Mouse (Mus musculus) lung, adult 2 months (tissue): ENCODE data around the gene Atp7a.

Experiments
- CTCF ChIP-seq: fragments of 200-500 bp; IDR thresholded peaks from 2 replicates; pipeline ENCODE4 v1.5.1; 2011; ENCODE audit warnings: mild to moderate bottlenecking, low read length, control low read depth; ENCODE audit not compliant: insufficient read depth
- POLR2A ChIP-seq: fragments of 200-500 bp; IDR thresholded peaks from 2 replicates; pipeline ENCODE4 v1.6.1; 2011; ENCODE audit warnings: low read depth, mild to moderate bottlenecking, control low read depth, low read length, borderline replicate concordance; ENCODE audit errors: extremely low read depth

GRCm38 (mm10) chrX:106129877-106130276 is 102.8 kb downstream of the Atp7a start:
- TF ChIP-seq CTCF (no peak), POLR2A (no peak)
